Mouse (Mus musculus) cortical plate, adult 2 months (tissue): ENCODE data around the gene Fam198b. TPM values are rescaled to one million over a fixed set of nuclear protein-coding genes. Genes with fewer than 3 reads are reported as not detected.
"Not testable (repeated sequence)": the region's sequence is repeated elsewhere in the genome, so short reads cannot be mapped to it uniquely, and the experiment has no call there.

ENCODE experiments used
- H3K27ac ChIP-seq: fragments of 200-500 bp; 2 replicates; pipeline ENCODE4 v1.5.1; 2012; ENCODE audit warnings: low read length, control low read depth, inconsistent platforms; ENCODE audit not compliant: insufficient read depth
- H3K4me1 ChIP-seq: fragments of 200-500 bp; 2 replicates; pipeline ENCODE4 v1.6.1; 2011; ENCODE audit warnings: low read length; ENCODE audit not compliant: control insufficient read depth, insufficient read depth
- H3K4me3 ChIP-seq: fragments of 200-500 bp; 2 replicates; pipeline ENCODE4 v1.5.1; 2011; ENCODE audit warnings: mild to moderate bottlenecking, low read length, control low read depth; ENCODE audit not compliant: insufficient read depth
- CTCF ChIP-seq: fragments of 200-500 bp; IDR thresholded peaks from 2 replicates; pipeline ENCODE4 v1.5.1; 2011; ENCODE audit warnings: mild to moderate bottlenecking, control low read depth, low read length; ENCODE audit not compliant: insufficient read depth; ENCODE audit errors: extremely low read depth
- POLR2A ChIP-seq: fragments of 200-500 bp; IDR thresholded peaks from 2 replicates; pipeline ENCODE4 v1.6.1; 2011; ENCODE audit warnings: mild to moderate bottlenecking, low read length, control low read depth; ENCODE audit not compliant: insufficient read depth; ENCODE audit errors: extremely low read depth
- polyA plus RNA-seq: library from polyadenylated mRNA; depleted of rRNA; stranded (reverse); fragments of >200 nt; gene quantifications from 2 replicates; pipeline ENCODE4 v1.2.3, GENCODE M21; 2012

The Fam198b gene
- polyA plus RNA-seq, 1 experiment, result 2.4 TPM

GRCm38 (mm10) chr3:79936730-79937447 lies 52.6 kb downstream of the Fam198b start:
- no peak for TF ChIP-seq CTCF
- no peak for TF ChIP-seq POLR2A
- peaks cover 4% of the 10 kb centered on the region; the same call in 1 of the 2 replicates for H3K4me1 ChIP-seq
- H3K27ac ChIP-seq, result no peak overlapping the region
- H3K4me3 ChIP-seq, result no peak overlapping the region

GRCm38 (mm10) chr3:79947736-79948135 lies 63.4 kb downstream of the Fam198b start:
- H3K27ac ChIP-seq, result no peak overlapping the region
- no peaks in the 10 kb centered on the region for H3K4me1 ChIP-seq
- TF ChIP-seq POLR2A (no peak), CTCF (no peak)
- no peak overlapping the region for H3K4me3 ChIP-seq

DNA sequence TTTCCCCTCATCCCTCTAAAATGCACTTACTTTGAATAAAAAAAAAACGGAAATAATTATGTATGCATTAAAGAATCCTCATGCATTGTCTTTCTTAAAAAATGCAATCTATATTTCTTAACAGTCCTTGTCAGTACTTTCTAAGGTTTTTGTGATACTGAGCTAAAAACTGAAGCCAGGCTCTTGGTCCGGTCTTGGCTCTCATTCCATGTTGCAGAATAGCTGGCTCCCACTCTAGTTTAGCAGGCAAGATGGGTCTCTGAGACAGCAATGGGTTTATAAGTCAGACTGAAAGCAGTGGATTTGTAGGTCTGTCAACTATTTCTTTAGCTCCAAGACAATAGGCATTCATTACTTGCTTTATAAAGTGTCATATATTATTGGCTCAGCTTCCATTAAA lies 63.8 kb downstream of the Fam198b start:
- Histone ChIP-seq H3K4me1 (no peaks in the 10 kb centered on the region), H3K27ac (no peak overlapping the region), H3K4me3 (no peak overlapping the region)
- TF ChIP-seq POLR2A, result no peak
- TF ChIP-seq CTCF, result no peak

DNA sequence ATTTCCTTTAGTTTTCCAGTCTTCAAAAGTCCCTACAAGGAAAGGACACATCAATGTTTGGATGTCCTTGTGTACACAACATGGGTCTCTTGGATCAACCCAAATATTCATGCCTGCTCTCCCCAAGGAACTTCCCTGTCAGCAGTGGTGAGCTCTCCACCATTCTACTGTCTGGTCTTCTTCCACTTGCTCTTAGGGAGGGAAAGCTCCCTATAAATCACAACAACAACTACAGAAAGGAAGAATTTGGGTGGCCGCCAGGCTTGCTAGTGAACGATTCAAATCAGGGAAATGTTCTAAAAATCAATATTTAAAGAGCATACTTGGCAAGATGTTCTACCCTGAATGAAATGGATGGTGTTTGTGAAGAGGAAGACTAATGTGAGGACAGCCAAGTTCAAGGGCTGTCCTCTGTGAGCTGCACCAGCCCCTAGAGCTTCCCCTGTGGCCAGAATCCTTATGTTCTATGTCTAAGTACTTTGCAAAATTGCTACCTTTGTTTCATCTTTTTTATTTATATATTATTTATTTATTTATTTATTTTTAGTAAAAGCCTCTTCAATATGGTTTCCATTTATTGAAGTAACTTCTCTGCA lies 68.9 kb downstream of the Fam198b start:
- no peak for TF ChIP-seq CTCF
- no peak for TF ChIP-seq POLR2A
- Histone ChIP-seq H3K27ac (no peak overlapping the region), H3K4me3 (no peak overlapping the region), H3K4me1 (peaks cover 1% of the 10 kb centered on the region; the same call in 1 of the 2 replicates)

GRCm38 (mm10) chr3:79955262-79955661 lies 70.9 kb downstream of the Fam198b start:
- Histone ChIP-seq H3K27ac (no peak overlapping the region), H3K4me1 (peaks cover 1% of the 10 kb centered on the region; the same call in 1 of the 2 replicates), H3K4me3 (no peak overlapping the region)
- no peak for TF ChIP-seq CTCF
- no peak for TF ChIP-seq POLR2A

- no peak overlapping the region for H3K4me3 ChIP-seq
- peaks cover 1% of the 10 kb centered on the region; the same call in 1 of the 2 replicates for H3K4me1 ChIP-seq
- peak overlapping the region; percentile 65; the same call in 1 of the 2 replicates for H3K27ac ChIP-seq
- no peak for TF ChIP-seq CTCF
- no peak for TF ChIP-seq POLR2A
These were observed 72.5 kb downstream of the Fam198b start for GRCm38 (mm10) chr3:79956792-79957191.

DNA sequence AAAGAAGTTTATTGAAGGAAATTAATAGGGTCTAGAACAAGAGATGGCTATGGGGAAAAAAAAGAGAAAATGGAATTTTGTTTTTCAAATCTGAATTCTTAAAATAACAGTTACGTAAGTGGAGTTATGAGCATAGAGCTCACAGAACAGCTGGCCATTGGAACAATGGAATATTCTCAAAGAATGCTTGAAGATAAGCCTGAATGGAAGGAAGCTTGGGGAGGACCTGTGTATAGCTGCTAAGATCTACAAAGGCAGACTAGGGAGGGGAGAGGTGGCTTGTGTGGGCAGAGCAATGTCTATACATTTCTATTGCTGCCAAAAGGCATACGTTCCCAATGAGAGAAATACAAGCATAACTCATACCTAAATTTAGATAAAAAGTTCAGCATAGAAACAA lies 73.4 kb downstream of the Fam198b start:
- H3K27ac ChIP-seq, result peak overlapping the region; percentile 89
- TF ChIP-seq POLR2A, result no peak
- TF ChIP-seq CTCF, result no peak

GRCm38 (mm10) chr3:79966709-79967108 lies 82.4 kb downstream of the Fam198b start:
- Histone ChIP-seq H3K4me1 (no peaks in the 10 kb centered on the region), H3K27ac (no peak overlapping the region), H3K4me3 (no peak overlapping the region)
- no peak for TF ChIP-seq POLR2A
- TF ChIP-seq CTCF, result no peak

More for the DNA sequence above, 73.4 kb downstream of the Fam198b start:
- H3K4me1 ChIP-seq, result peaks cover 1% of the 10 kb centered on the region; the same call in 1 of the 2 replicates
- no peak overlapping the region for H3K4me3 ChIP-seq

GRCm38 (mm10) chr3:79967346-79967745 lies 83.0 kb downstream of the Fam198b start:
- H3K4me1 ChIP-seq, result no peaks in the 10 kb centered on the region
- H3K27ac ChIP-seq, result no peak overlapping the region
- TF ChIP-seq POLR2A, result no peak
- no peak for TF ChIP-seq CTCF
- H3K4me3 ChIP-seq, result no peak overlapping the region

DNA sequence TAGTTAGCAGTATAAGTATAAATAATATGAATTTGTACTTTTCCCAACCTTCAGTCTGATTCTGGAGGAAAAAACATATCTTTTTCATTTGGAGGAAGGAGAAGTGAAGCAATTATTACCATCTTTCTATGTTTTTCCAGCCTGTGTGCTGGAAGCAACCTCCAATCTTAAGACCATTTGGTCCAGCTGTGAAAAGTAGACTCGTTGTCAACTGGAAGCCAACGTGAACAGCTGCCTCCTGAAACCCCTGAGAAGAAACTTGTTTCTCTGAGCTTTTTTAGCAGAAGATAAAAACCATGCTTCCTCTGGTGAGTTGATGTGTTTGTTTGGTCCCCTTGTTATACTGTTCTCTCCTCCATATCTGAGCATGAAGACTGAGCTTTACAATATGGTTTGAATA lies 84.1 kb downstream of the Fam198b start:
- H3K27ac ChIP-seq, result no peak overlapping the region
- no peaks in the 10 kb centered on the region for H3K4me1 ChIP-seq
- TF ChIP-seq CTCF, result no peak
- TF ChIP-seq POLR2A, result no peak
- no peak overlapping the region for H3K4me3 ChIP-seq

DNA sequence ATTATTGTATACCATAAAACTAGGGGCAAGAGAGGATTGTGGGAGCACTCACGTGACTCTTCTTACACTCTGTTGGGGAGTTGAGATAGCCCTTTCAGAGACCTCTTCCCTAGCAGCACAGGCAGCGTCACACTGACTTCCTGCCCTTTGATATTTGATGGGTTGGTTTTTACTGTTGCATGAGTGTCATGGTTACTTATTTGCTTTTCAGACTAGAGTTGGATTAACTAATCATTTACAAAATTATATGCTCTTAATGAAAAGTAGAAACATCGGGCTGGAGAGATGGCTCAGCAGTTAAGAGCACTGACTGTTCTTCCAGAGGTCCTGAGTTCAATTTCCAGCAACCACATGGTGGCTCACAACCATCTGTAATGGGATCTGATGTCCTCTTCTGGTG lies 85.2 kb downstream of the Fam198b start:
- not testable (repeated sequence) for H3K27ac ChIP-seq, H3K4me1 ChIP-seq, H3K4me3 ChIP-seq
